Mouse (Mus musculus) R1 (cell line): ENCODE results near the gene Abcb8.

Experiments
- DNase-seq: peaks from one replicate; pipeline ENCODE4 v3.0.0-alpha.2; 2018; ENCODE audit warnings: low read depth, low spot score

The Abcb8 gene

GRCm38 (mm10) chr5:24393392-24393997, at the start of gene Abcb8:
TSS of gene Abcb8 (plus strand) at chr5:24393663.
- DNase-seq = peak; percentile 89

- DNase-seq = peak; percentile 78
Observed at GRCm38 (mm10) chr5:24343977-24344436, 49.5 kb upstream of the Abcb8 start.

GRCm38 (mm10) chr5:24344477-24345051, 48.9 kb upstream of the Abcb8 start:
- DNase-seq = peak; percentile 61

DNA sequence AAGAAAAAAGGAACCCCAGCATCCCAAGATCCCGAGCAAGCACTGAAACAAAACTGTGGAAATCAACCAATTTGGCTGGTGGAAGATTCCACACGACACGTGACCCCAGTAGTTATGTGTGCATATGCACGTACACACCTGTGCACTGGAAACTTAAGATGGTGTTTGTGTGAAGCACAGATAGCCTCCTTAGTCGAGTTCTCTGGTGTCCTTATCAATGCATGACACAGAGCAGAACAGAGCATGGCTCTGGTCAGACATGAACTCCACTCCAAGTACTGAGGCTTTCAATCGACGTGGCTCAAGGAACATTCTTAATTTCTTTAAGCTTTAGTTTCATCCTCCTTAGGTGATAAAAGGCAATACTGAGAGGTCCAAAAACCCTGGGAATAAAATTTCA, 47.1 kb upstream of the Abcb8 start:
- no peak for DNase-seq

DNA sequence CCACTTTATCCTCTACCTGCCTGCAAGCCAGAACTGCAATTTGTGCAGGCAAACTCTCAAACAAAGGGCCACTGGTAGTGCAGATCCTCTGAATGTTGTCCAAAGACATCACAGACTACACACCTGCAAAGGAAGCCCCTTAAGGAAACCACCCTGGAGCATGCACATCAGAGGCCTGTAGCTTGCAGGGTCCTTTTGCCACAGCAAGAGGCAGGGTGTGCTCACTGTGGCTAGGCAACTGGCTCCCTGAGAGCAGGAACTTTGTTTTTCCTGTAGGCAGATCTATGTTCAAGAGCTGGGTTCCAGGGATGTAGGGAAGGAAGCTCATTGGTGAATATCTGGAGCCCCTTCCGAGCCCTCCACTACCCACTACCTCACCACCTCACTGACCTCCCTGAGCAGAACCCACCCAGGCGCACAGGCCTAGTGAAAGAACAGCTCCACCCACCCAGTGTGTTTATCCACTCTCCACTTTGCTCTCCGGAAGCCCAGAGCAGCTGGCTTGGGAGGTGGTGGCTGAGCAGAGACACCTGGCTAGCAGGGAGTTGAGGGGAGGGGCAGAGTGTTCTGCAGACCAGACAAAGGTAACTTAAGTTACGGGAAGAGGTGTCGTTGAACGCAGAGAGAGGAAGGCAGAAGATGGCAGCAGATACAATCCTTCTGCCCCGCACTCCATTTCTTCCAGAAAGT, 46.1 kb upstream of the Abcb8 start:
- peak; percentile 63 for DNase-seq

GRCm38 (mm10) chr5:24348128-24348527, 45.3 kb upstream of the Abcb8 start:
- peak; percentile 97 for DNase-seq

- peak; percentile 55 for DNase-seq
Observed at GRCm38 (mm10) chr5:24348546-24348945, 44.9 kb upstream of the Abcb8 start.

GRCm38 (mm10) chr5:24350073-24350472, 43.4 kb upstream of the Abcb8 start:
- no peak for DNase-seq

GRCm38 (mm10) chr5:24350531-24351250, 42.8 kb upstream of the Abcb8 start:
- no peak for DNase-seq

DNA sequence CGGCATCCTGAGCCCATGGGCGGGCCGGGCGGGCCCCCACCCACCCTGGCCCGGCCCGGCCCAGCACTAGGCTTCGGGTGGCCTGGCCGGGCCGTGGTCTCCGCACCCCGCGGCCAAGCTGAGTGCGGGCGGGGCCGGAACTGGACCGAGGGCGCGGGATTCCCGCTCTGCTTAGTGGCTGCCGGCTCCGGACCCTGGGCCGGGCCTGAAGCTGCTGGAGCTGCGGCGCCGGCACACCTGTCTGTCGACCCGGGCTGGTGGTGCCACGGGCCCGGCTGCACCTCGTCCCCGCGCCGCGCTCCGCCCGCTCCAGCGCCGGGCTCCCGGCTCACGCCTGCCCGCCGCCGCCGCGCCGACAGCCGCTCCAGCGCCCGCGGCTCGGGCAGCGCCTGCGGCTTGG, 42.2 kb upstream of the Abcb8 start, which contains the start of gene Kcnh2:
Gene Kcnh2, minus strand, starts transcription at position 327 of the 400 bp plus-strand sequence.
- DNase-seq = peak; percentile 45

DNA sequence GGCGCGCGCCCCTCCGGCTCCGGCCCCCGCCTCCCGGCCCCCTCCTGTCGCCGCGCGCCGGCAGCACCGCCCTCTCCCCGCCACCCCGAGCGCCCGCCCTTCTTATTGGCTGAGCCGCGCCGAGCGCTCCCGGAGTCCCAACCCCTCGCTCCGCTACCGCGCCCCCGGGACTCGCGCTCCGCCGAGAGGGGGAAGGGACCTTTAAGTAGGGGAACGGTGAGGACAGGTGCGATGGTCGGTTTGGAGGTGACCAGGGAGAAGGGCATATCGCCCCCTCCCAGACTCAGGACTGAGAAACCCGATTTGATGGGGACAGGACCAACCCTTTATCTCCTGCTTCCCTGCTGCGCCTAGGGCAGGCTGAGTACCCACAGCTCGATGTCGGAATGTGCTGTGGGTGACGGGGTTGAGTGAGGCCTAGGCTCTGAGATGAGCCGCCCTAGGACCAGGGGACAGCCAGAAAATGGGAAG, 41.7 kb upstream of the Abcb8 start:
- DNase-seq = peak; percentile 86

GRCm38 (mm10) chr5:24352251-24352859, 41.1 kb upstream of the Abcb8 start:
- peak; percentile 70 for DNase-seq

GRCm38 (mm10) chr5:24353327-24353726, 40.1 kb upstream of the Abcb8 start:
- no peak for DNase-seq

GRCm38 (mm10) chr5:24356764-24357163, 36.7 kb upstream of the Abcb8 start:
- no peak for DNase-seq

DNA sequence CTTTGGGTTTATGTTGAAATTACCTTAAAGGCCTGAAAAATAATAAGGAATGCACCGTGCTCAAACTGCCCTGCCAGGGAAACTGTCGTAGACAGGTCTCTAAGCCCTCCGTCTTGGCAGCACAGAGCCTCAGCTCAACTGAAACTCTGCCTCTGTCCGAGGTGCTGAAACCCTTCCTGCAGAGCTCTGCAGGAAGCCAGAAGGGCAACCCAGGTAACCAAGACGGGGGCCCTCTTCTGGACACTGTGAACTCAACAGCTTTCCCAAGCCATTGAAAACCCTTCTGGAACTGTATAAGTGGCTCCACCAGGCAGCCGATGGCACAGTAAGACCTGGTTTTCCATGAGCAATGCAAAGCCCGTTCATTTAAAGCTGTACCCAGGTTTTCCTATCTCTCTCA, 36.0 kb upstream of the Abcb8 start:
- peak; percentile 90 for DNase-seq

DNA sequence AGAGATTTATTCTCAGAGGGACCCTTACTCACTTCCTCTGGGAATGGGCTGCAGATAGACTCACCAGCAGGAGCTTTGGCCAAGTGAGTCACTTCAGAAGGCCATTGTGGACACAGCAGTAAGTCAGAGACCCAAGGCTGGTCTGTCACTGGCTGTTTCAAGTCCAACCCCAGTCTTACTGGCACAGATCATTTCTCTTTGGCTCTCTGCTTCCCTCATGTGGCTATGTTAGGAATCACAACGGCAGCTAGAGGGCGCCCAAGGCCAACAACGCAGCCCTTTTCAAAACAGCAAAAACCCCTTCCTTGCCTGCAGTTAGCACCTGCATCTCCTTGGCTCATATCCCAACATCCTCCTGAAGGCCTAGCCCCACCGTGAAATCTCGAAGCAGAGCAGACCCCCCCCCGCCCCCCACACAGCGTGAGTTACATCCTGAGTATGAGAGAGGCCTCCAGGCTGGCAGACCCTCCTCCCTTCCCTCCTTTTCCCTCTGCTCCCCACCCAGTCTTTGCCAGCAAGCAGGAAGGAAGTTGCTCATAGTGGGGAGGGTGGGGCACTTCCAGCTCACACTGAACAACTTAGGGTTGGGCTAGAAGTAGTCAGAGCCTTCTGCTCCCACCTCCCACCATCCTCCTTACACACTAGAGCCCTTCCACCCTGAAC, 32.5 kb upstream of the Abcb8 start:
- DNase-seq = peak; percentile 95

DNA sequence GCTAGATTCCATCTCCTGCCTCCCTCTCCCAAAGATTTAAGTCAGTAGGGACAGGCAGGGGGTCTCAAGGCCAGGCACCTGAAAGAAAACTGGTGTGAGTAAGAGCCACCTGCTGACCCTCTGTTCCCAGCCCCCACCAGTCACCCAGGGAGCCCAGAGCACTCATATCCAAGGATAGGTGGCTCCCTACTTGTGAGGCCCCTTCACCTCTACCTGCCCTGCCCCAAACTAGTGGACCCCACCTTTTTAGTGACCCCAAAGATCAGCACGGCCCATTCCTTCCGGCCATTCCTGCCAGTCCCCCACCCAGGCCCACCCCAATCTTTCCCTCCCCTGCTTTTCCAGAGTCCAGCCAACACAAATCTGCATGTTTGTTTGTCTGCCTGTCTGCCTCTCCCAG, 30.0 kb upstream of the Abcb8 start:
- DNase-seq = no peak

DNA sequence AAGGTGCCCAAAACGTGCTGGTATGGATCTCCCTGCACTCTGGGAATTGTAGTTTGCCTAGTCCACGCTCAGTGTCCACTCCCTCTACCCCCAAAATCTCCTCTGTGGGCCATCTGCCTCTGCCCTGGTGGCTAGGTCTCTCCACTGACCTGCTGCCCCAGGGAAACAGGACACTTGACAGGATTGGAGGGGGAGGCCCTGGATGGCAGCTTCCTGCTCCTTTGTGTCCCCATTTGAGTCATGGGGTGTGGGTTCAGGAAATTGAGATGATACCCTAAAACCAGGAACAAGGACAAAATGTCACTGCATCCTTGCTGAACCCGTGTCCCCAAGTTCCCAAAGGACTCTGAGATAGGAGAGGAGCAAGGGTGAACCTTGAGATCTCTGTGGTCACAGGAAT, 29.4 kb upstream of the Abcb8 start:
- no peak for DNase-seq

GRCm38 (mm10) chr5:24364508-24364907, 29.0 kb upstream of the Abcb8 start, which contains the start of gene Nos3:
TSS of gene Nos3 (plus strand) at chr5:24364810.
- DNase-seq = peak; percentile 27

DNA sequence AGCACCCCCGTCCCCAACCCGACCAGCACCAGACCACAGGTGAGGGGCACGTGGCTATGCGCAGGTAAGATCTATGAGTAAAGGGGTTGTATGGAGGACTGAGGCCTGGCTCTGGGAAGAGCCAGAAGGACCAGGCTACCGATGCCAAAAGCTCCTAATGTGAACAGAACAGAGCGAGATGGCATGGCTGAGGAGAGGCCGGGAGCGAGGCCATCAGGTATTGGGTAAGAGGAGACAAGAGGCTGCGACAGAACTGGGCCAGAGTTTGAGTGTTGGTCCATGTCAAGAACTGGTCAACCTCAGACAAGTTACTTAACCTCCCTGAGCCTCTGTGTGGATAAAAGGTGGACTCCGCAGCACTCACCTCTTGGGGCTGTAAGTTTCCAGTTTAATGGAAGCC, 28.5 kb upstream of the Abcb8 start:
- DNase-seq = no peak

DNA sequence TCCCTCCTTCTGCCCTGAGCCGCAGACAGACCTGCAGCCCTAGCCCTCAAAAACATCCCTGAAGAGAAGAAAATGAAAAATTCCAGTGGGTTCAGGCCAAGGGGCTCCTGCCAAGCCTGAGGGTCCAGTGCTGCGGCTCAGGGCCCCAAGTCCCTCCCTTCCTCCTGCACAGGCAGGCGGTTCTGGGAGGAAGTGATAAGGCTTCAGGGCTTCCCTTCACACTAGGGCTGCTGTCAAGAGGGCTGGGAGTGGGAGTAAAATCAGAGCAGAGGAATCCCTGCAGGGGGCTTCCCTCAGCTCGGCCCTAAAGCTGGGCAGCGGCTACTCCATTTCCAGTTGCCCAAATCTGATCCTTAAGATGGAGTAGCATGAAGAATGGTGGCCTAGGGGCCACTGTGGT, 27.9 kb upstream of the Abcb8 start:
- DNase-seq = no peak
